Mouse (Mus musculus) thymus, postnatal 4 days (tissue): ENCODE results near the gene 5730596B20Rik.
A peak's percentile ranks its signal among the peaks of the same experiment; 100 is the strongest.

Source experiments
- DNase-seq: peaks from one replicate; pipeline ENCODE4 v3.0.0; 2021

Gene 5730596B20Rik

GRCm38 (mm10) chr6:52162611-52163365 is 14.5 kb upstream of the 5730596B20Rik start:
- DNase-seq: no peak

- no peak for DNase-seq
Observed at GRCm38 (mm10) chr6:52163366-52164031, 13.8 kb upstream of the 5730596B20Rik start.

- no peak for DNase-seq
Observed at GRCm38 (mm10) chr6:52164051-52164625, 13.2 kb upstream of the 5730596B20Rik start.

GRCm38 (mm10) chr6:52164626-52165440 is 12.5 kb upstream of the 5730596B20Rik start, which contains the start of gene Hoxa2:
TSS of gene Hoxa2 (minus strand) at chr6:52164831.
- DNase-seq: no peak

DNA sequence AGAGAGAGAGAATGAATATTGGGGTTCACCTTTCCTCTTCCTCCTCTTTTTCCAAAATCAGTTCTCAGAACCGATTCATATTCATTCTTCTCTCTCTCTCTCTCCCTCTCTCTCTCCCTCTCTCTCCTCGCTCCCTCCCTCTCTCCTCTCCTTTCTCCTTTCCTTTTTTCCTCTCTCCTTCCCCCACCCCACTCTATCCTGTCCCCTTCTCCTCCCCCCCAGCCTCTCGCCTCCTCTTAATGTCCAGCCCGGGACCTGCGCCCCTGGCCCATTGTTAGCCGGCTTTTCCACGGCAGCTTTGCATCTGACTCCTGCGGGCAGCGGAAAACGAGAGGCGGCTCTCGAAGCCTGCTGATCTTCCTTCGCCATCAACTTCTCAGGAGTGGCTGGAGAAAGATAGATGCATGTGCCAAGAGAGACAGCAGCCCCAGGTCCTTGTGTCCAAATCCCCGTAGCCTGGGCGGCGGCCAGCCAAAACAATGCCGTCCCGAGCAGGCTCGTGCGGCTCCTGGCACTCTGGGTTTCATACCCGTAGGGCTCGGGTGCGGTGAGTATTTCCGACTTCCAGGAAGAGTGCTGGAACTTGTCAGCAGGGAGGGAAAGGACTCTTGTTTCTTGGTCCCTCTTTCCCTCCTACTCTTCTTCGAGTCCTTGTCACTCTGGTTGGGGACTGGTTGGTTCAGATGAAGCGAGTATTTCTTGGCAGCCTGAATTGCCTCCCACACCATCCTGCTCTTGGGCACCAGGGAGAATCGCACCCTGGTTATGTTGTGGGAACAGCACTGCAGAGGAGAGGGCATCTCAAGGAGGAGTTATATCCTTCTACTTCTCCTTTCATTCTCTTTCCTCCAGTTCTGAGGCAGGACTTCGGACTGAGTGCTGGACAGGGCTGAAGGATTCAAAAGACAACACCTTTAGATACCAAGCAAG is 11.6 kb upstream of the 5730596B20Rik start:
- no peak for DNase-seq

- DNase-seq: no peak
Observed at GRCm38 (mm10) chr6:52166431-52167077, 10.7 kb upstream of the 5730596B20Rik start.

- no peak for DNase-seq
Observed at GRCm38 (mm10) chr6:52167176-52167575, 10.1 kb upstream of the 5730596B20Rik start.

DNA sequence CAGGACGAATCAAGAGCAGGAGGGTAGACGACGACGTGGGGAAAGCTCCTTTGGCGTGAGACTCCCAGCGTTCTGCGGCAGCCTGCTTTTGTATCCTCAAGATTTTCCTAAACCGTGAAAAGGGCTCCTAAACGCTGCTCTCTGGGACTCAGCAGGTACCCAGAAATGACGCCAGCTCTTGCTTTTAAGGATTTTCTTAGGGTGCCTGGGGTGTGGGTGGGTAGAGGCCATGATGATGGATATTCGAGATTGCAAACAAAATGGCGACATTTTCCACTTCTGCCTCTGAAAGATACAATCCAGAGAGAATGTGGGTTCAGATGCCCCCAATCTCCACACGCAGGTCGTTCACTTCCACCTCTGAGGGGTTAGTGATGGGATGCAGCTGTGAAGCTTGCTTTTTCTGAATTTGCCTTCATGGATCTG is 9.5 kb upstream of the 5730596B20Rik start:
- no peak for DNase-seq

DNA sequence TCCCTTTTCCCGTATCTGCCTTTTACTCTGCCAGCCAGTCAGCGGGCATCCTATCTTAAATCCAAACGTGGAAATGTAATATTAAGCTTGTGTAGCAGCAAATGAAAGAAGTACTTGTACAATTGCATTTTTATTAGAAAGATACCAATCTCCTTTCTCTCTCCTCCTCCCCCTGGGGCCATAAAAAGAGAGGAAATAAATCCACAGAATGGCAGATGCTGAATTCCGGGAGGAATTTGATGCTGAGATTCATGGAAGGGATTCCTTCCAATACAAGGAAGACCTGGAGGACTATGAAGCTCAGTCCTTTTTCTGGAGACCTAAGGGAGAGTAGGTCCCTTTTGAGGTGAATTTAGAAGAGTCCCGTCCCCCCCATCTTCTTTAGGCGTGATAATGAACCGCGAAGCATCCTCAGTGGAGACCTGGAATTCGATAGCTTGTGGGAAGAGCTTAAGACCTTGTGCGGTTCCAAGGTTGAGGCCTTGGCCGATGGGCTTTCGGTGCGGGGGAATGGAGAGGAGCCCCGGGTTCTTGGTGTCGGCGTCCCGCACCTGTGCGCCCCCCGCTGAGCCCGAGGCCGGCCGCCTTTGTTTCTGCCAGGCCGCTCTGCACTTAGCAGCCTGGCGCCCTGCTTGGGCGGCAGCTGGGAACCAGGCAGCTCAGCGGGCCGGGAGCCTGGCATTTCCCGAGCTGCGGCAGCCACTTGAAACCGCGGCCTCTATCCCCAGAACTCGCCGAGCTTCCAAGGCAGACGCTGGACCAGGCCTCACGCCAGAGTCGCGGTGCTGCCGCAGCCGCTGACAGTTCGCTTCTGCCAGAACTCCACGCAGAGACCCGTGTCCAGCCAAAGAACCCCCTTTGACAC is 8.9 kb upstream of the 5730596B20Rik start:
- DNase-seq: no peak

GRCm38 (mm10) chr6:52169499-52170165 is 7.7 kb upstream of the 5730596B20Rik start:
- DNase-seq: no peak

- DNase-seq: no peak
Observed at GRCm38 (mm10) chr6:52170166-52170897, 7.0 kb upstream of the 5730596B20Rik start.

GRCm38 (mm10) chr6:52170898-52171223 is 6.4 kb upstream of the 5730596B20Rik start:
- no peak for DNase-seq

- no peak for DNase-seq
Observed at GRCm38 (mm10) chr6:52171331-52171730, 6.0 kb upstream of the 5730596B20Rik start.

DNA sequence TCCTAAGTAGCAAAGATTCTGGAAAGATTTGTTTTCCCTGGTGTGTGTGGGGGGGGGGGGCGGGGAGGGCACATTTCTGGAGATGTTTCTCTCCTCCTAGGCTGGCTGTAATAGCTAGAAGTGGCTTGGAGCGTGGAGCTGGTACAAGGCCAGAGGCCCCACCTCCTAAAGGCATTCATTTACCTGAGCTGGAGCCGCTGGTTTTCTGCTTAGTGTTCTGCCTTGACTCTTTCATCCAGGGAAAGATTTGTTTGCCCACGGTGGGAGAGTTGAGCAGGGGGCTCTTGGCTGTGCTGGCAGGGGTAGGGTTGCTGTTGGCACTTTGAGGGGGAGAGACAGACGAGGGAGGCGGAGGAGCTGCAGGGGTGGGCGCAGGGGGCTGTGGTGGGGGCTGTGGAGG is 5.4 kb upstream of the 5730596B20Rik start:
- no peak for DNase-seq

GRCm38 (mm10) chr6:52172501-52172900 is 4.8 kb upstream of the 5730596B20Rik start:
- peak; percentile 60 for DNase-seq

GRCm38 (mm10) chr6:52173648-52174047 is 3.6 kb upstream of the 5730596B20Rik start:
- DNase-seq: no peak

DNA sequence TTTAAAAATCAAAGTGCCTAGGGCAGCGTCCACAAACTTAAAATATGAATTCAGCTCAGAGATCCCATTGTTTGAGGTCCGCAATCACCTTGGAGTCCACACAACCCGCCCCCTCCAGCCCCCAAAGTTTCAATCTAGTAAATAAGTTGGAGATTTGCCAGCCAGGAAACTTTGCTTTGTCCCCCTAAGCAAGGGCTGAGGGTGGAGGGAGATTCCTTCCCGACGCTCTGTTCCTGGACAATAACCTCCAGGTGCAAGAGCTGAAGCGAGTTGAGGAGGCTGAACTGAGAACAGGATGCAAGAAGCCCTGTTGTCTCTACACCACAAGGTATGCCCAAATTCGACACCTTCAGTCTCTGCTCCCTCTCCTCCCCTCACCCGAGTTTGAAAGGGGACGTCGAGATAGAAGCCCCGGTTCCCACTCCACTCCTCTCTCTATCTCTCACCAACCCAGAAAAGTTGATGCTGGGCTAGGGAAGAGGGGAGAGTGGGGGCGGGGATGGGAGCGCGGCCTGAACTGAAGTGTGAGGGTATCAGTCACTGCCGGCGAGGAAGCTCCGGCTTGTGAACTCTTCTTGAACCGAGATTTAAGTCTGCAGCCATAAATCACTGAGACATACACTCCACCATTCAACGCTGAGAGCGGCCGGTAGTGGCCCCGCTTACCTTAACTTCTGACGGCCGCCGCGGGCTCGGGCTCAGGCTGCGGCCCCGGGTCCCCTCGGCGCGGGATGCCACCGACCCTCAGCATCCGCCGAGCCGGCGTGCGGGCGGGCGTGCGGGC is 2.1 kb upstream of the 5730596B20Rik start:
- DNase-seq: no peak

- no peak for DNase-seq
Observed at GRCm38 (mm10) chr6:52175864-52176263, 1.4 kb upstream of the 5730596B20Rik start.
